Mouse (Mus musculus) telencephalon, adult 2 months (tissue): ENCODE results near the gene Ell.
A peak's percentile ranks its signal among the peaks of the same experiment; 100 is the strongest.
"Not testable (repeated sequence)": the region's sequence is repeated elsewhere in the genome, so short reads cannot be mapped to it uniquely, and the experiment has no call there.

Experiments
- DNase-seq: peaks from one replicate; pipeline ENCODE4 v3.0.0-alpha.2; 2011; ENCODE audit warnings: low read depth, low spot score

Gene Ell

DNA sequence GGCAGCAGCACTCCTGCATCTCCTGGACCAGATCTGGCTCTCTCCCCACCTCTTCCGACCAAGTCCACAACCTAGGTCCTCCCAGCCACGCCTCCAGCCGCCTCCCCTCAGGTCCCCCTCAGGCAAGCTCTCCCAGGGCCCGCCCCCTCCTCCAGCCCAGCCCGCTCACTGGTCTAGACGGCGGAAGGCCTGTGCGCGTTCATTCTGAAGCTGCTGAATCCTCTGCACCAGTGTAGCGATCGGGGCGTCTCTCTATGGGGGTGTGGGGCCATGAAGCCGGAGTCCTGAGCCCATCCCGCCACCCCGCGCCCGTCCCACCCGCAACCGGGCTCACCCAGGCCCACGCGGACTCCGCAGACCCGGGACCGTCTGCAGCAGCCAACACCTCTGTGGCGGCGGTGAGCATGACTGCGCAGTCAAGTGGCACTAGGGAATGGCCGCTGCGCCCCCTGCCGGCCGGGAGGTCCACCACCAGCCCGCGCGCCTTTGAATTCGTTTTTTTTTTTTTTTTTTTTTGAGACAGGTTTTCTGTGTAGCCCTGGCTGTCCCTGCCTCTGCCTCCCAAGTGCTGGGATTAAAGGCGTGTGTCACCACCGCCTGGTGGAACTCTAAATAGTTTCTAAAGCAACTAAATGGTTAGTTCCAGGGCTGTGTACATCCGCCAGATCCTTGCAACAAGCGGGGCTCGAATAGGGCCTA is 32.8 kb upstream of the Ell start, which contains the start of gene Rex1bd:
Rex1bd (minus strand) TSS at position 425 of the 699 bp plus-strand sequence.
- peak; percentile 90 for DNase-seq

DNA sequence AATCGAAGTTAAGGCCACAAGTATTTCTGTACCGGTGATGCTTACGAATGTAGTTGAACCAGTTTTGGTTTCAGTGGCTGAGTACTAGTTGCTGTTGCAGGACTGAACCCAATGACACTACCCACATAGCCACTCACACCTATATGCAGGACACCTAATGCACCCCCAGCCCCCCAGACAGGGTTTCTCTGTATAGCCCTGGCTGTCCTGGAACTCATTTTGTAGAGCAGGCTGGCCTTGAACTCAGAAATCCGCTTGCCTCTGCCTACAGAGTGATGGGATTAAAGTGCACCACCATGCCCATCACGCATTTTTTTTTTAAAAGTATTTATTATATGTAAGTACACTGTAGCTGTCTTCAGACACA is 32.2 kb upstream of the Ell start:
- no peak for DNase-seq

DNA sequence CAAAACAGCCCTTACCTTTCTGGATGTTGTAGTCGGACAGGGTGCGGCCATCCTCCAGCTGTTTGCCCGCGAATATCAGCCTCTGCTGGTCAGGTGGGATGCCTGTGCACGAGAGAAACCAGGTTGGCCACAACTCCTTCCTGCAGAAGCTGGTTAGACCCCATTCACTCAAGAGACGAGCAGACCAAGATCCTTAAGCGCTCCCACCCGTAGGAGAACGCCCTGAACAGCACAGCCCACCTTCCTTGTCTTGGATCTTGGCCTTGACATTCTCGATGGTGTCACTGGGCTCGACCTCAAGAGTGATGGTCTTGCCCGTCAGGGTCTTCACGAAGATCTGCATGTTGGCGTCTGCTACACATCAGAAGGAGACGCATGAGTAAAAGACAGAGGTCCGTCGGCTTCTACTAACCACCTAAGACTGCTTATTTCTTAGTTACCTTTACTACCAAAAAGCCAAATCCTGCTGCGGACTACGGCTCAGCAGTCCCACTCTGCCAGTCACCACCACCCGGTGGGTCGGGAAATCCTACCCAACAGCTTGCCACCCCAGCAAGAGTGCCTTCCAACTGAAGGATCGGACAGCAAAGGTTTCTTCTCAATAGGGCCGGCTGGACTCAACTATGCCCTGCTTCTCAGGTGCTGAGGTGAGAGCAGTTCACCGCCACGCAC is 29.8 kb upstream of the Ell start:
- DNase-seq, result no peak

DNA sequence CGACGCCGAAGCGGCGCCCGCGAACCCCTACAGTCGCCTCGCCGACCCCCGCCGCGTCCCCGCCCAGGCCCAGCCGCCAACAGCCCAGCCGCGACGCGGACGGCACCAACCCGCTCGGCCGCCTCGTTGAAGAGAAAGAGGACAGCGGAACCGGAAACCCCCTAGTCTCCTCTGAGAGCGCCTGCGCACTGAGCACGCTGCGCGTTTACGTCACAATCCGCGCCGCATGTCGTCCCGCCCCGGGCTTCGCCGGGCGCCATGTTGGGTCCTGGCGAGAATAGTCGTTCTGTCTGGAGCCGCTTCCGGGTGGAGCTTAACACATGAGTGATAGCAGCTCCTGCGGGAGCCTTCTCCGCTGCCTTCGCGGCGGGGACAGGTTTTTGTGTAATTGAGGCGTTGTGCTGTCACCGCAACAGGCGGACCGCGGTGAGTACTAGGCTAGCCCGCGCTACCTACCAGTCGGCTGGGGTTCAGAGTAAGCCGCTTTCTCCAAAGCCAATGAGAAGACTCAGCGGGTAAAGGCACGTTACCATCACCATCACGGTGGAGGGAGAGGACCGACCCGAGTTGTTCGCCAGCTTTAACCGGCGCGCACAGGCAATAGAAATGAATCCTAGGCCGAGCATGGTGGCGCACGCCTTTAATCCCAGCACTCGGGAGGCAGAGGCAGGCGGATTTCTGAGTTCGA is 28.9 kb upstream of the Ell start, which contains the start of gene Uba52:
Uba52 (minus strand) TSS at position 574 of the 688 bp plus-strand sequence.
- peak; percentile 95 for DNase-seq

DNA sequence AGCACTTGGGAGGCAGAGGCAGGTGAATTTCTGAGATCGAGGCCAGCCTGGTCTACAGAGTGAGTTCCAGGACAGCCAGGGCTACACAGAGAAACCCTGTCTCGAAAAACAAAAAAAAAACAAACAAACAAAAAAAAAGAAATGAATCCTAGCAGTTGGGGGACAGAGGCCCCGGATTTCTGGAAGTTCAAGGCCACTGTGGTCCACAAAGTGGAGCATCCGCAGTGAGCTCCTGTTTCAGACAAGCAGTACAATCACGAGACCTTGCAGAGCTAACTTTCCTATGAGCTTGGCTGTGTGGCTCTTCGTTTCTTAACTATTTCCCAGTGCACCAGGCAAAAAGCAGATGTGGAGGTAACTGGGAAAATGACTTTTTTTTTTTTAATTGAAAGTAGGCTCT is 28.1 kb upstream of the Ell start:
- not testable (repeated sequence) for DNase-seq

DNA sequence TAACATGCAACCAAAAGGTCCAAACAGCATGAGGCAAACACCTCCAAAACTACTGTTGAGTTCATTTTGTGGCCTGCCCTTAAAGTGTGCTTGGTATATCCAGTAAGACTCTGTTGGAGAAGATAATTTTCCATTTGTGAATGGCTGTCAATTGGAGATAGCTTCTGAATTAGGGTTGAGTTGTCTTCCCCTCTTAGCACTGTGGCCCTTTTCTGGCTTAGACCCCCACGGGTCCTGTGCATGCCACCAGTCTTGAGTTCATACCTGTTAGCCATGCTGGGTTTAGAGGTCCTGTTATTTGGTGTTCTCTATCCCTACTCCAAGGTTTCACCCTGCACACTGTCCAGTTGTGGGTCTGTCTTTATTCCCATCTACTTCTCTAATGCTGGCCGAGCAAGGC is 27.5 kb upstream of the Ell start:
- DNase-seq, result no peak

DNA sequence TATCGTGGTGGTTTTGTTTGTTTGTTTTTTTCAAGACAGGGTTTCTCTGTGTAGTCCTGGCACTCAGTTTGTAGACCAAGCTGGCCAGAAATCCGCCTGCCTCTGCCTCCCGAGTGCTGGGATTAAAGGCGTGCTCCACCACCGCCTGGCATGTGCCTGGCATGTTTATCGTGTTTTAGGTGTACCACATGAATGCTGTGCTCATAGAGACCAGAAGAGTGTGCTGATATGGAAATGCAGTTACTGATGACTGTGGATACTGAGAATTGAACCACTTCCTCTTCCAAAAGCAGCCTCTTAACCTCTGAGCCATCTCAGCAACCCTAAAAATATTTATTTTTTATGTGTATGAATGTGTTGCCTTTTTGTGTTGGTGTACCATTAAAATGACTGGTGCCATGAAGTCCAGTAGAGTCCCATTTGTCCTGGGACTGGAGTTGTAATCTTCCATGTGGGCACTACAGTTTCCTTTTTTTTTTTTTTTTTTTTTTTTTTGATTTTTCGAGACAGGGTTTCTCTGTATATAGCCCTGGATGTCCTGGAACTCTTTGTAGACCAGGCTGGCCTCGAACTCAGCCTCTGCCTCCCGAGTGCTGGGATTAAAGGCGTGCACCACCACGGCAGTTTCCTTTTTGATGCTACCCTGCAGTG is 26.9 kb upstream of the Ell start:
- no peak for DNase-seq

DNA sequence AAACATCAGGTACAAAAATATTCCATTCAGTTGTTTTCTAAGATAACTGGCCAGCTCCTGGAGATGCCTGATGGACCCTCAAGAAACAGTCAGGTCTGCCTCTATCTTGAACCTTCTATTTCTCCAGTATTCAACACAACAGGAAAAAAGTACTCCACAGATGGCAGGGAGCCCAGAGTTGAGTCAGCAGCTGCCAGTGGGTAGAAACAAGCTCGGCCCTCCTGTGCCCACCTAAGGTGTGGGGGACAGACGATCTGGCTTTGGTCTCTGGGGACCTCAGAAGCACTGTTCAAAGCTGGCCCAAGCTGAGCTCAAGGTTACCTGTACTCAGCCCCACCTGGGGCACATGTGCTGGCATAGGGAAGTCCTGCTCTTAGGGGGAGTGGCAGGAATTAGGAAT is 25.8 kb upstream of the Ell start:
- DNase-seq, result no peak

DNA sequence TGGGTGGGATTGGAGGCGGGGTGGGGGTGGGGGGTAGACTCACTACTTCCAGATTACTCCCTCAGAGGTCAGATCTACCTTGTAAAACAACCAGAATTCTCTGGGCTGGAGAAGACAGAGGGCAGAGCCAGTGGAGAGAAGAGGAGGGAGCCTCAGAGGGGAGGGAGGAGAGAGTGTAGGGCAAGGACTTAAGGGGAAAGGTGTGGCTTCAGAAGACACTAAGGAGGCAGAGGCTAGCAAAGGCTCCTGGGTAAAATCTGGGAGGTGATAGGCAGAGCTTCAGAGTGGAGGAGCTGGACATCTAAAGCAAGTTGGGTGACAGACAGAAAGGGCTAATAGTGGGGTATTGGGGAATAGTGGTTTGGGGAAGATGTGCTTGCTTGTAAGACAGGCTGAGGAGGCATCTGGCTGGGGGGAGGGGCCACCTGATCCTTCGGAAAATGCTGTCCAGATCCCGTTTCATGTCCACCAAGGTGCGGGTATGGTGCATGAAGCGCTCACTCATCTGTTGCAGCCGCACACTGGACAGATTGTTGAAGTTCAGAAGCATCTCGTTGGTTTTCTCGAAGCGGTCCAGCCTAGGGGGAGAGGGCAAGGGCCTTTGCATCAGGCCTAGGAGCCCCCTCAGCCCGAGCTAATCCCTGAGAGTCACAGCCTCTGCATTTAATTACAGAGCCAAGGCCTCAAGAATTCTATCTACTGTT is 21.2 kb upstream of the Ell start:
- no peak for DNase-seq

DNA sequence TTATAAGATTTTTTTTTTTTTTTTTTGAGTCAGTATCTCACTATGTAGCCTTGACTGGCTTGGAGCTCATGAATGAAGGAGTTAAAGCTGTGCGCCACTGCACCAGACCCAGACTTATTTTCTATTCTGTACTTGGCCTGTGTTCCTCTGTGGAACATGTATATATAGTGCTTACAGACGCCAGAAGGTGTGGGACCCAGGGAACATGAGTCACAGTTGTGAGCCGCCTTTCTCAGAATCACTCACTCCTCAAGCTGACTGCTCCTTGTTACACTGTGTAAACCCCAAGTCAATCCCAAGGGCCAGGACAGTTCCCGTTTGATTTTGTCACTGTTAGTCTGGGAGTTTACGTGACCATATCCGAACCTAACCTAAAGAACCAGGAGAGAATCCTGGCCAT is 20.2 kb upstream of the Ell start:
- no peak for DNase-seq

DNA sequence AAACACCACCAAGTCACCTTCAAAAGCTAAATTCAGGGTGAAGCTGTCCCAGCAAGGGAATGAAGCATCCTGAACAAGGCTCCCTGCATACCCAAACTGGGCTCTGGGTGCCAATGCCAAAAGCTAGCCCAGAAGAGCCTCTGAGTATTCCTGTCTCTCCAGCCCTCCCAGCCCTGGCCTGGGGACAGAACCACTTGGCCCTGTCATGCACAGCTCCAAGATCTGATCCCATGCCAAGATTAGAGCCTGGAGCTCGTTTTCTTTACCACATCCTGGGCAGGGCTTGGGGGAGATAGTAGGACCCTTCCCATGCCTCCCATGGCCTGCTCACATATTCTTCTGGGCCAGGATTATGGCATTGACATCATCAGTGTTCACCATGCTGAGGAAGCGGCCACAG is 19.7 kb upstream of the Ell start:
- no peak for DNase-seq

DNA sequence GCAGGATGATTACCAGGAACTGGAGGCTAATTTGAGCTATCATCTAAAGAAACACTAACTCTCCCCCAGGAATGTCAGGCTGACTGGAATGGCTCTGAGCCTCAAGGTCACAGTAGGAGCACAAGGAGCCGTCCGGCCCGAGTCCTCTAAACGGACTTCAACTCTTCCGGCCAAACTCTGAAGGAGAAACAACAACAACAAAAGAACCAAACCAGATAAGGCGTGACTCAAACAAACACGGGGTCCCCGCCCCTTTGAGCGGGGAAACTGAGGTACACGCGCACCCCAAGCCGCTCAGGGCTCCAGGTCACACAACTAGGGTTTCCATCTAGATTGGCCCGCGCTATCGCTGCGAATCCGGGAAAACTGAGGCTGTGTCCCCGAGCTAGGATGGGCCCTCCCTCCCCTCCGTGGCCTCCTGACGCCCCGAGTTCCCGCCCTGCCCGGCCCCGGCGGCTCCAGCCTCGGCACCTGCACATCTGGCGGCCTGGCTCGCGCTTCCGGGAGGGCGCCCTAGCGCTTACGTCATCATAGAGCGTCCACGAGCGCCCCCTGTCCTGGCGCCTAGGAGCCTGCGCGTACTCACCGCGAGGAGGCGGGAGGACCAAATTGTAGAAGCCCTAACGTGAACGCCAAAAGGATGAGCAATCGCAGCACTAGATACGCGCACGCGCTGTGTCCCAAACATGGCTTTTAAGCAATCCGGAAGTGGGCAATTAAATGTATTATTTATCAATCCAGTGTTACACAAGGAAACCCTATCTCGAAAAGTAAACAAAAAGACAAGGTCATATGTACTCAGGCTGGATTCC is 16.5 kb upstream of the Ell start:
- peak; percentile 97 for DNase-seq

DNA sequence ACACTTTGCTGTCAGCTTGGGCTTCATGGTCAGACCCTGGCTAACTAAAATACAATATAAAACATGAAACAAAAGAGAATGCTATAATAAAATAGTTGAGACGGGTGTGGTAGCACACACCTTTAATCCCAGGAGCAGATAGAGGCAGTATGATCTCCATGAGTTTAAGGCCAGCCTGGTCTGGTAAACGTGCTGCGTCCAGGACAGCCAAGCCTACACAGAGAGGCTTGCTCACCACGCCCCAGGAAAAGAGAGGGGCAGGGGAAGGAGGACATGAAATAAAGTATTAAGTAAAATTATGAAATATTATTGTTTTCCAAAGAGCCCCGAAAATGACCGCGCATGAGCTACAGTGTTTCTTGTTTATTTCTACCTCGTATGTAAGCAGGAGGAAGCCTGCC is 12.1 kb upstream of the Ell start:
- DNase-seq, result no peak

DNA sequence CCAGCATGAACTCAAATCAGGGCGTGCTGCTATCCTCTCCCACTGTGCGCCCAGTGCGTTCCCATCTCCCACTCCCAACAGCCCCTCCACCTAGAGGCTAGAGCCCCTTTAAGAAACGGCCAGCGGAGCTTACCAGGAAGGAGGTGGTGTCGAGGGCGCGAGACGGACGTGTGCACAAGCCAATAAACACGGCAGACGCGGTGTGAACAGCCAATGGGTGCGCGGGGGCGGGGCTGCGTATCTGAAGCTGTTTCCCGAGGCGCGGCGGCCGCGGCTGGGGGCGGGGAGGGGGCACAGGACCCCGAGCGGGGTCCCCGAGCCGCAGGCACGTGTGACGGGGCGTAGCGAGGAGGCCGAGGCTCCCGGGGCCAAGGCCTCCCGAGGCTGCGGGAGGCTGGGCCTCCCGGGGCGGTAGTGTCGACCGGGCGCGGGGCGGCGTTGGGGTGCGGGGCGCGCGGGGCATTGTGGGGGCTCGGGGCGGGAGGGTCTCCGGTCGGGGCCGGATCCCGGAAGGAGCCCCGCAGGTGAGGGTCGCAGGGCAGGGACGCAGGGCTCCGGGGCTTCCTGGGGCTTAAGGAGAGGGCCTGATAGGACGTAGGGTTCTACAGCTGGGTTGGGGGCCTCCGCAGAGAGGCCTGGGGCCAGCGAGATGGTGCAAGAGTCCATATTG is 11.6 kb upstream of the Ell start, which contains the start of the genes Fkbp8 and Kxd1:
Fkbp8 (plus strand) TSS at position 213 of the 670 bp plus-strand sequence.
Kxd1 (minus strand) TSS at position 445 of the 670 bp plus-strand sequence.
- DNase-seq, result peak; percentile 96

DNA sequence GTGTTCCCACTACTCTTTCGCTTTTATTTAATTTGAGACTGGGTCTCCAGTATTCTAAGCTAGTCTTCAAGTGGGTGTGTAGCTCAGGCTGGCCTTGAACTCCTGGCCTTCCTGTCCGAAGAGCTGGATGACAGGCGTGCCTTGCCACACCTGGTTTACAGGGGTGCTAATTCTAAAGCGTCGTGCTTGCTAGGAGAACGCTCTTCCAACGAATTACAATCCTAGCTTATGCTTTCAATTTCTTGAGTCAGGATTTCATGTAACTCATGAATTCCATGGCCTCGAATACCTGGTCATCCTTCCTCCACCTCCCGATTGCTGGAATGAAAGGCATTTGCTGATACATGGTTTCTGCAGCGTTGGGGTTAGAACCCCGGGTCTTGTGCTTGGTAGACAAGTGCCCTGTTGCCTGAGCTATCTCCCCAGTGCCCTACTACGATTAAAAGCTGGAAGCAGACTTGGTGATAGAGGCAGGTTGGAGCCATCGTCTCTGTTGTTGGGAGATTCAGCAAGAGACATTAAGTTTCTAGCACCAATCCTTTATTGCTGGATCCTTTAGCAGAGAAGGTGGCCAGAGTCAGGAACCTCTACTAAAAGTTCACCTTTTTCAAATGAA is 11.0 kb upstream of the Ell start:
- DNase-seq, result no peak

DNA sequence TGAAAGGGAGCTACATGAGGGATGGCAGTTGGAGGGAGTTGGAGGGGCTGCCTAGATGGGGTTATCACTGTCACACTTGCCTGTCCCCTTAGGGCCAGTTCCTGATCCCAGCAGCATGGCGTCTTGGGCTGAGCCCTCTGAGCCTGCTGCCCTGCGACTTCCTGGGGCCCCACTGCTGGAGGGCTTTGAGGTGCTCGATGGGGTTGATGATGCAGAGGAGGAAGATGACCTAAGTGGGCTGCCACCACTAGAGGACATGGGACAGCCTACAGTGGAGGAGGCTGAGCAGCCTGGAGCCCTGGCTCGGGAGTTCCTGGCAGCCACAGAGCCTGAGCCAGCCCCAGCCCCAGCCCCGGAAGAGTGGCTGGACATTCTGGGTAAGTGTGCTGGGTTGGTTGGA is 10.0 kb upstream of the Ell start:
- no peak for DNase-seq

DNA sequence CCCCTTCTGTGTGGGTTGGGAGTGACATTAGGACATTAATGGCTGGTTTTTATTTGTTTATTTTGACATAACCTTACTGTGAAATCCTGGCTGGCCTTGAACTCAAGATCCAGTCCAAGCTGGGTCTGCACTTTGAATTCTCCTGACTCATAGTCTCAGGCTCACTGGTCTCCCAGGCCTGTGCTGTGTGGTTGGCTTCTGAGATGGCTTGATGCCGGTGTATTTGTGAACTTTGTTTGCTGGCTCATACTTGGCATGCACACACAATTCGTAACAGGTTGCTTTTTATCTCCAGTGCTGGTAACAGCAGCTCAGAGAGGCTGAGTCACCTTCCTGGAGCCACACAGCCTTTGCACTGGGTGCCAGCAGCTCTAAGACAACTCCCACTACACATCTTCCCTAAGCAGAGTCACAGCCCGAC is 9.5 kb upstream of the Ell start:
- DNase-seq, result peak; percentile 55

DNA sequence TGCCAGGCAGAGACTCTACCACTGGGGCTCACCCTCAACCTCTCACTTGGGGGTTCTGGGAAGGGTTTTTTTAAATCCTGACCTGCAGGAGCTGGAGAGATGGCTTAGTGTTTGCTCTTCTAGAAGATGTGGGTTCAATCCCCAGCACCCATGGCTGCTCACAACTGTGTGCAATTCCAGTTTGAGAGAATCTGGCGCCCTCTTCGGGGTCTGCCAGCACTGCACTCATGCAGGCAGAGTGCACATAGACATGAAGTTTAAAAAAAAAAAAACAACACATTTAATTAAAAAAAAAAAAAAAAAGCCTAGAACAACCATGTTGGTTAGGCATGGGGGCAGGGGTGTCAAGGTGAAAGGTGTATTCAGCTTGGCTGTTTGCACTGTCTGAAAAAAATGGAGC is 8.9 kb upstream of the Ell start:
- no peak for DNase-seq

DNA sequence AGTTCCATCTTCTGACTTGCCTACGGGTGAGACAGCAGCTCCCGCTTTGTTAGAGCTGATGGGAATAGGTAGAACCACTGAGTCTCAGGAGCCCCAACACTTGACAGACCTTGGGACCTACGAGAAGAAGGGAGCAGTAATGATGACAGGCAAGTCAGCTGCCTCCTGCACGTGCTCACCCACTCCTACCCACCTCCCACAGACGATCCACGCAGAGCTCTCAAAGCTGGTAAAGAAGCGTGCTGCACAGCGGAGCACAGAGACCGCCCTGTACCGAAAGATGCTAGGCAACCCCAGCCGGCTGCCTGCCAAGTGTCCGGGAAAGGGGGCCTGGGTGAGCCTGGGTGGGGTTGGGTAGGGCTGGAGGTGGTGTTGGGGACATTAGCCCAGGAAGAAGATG is 5.0 kb upstream of the Ell start:
- DNase-seq, result no peak

DNA sequence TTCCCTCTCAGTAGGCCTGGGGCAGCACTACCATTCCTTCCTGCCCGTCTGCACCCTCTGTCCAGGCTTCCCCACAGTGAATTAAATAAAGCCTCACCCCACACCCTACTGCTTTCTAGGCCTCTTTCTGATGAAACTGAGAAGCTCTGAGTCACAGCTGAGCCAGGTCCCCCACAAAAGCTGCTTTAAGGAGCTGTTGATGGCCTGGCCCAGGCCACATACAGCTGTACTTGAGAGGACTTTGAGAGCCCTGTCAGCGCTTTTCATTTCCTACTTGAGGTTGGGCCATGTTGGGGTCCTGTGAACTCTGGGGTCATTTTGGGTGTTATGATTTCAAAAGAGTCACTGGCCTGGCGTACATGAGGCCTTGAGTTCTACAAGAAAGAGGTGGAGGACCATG is 4.0 kb upstream of the Ell start:
- no peak for DNase-seq
